Comparison of ENCODE assay signal across 7 mouse cellular contexts in genomic region chr5:3543629-3544479, GRCm38 (mm10). TPM values are rescaled to one million over a fixed set of nuclear protein-coding genes. Genes with fewer than 3 reads are reported as not detected.
DNase-seq lines count a peak whose midpoint lies in the region; ATAC-seq and TF ChIP-seq lines count a peak whose summit lies in the region.

Gene Fam133b, plus strand, starts transcription at chr5:3543833.

- peaks cover 13% of the 10 kb centered on the region for H3K4me1 ChIP-seq in embryonic facial prominence, embryonic 12.5 days
- peaks cover 10% of the 10 kb centered on the region for H3K4me1 ChIP-seq in heart, adult 2 months (ENCODE audit: control insufficient read depth, insufficient read depth, low read length)
- peaks cover 15% of the 10 kb centered on the region for H3K4me1 ChIP-seq in limb, embryonic 13.5 days
- H3K4me1 ChIP-seq in midbrain, embryonic 16.5 days (ENCODE audit: control insufficient read depth, insufficient read depth, low read length): peaks cover 14% of the 10 kb centered on the region

- WGBS in embryonic facial prominence, embryonic 12.5 days: under 1% methylated on average over 72 of the region's 80 CpGs
- under 1% methylated on average over 80 of the region's 80 CpGs for WGBS in heart, adult 2 months
- under 1% methylated on average over 80 of the region's 80 CpGs for WGBS in limb, embryonic 13.5 days
- WGBS in midbrain, embryonic 16.5 days: under 1% methylated on average over 73 of the region's 80 CpGs

- peak; percentile 99 for DNase-seq in adrenal gland, postnatal 25 days
- peak; percentile 94 to 99 for DNase-seq in heart, adult 2 months
- peak; percentile 92 to 97 for DNase-seq in kidney, adult 8-10 months
- DNase-seq in spleen, postnatal 10 days (ENCODE audit: low spot score in 2 of 2): peak; percentile 98 to 99

- peaks cover 6% of the 10 kb centered on the region; the same call in 1 of the 2 replicates for H3K36me3 ChIP-seq in embryonic facial prominence, embryonic 12.5 days
- peaks cover 8% of the 10 kb centered on the region for H3K36me3 ChIP-seq in heart, adult 2 months (ENCODE audit: control insufficient read depth, insufficient read depth, low read length)
- peaks cover 9% of the 10 kb centered on the region; the same call in 1 of the 2 replicates for H3K36me3 ChIP-seq in limb, embryonic 13.5 days
- H3K36me3 ChIP-seq in midbrain, embryonic 16.5 days (ENCODE audit: control insufficient read depth, insufficient read depth, low read length): no peaks in the 10 kb centered on the region

- peak within 1 kb of the TSS; percentile 90 for H3K9ac ChIP-seq in embryonic facial prominence, embryonic 12.5 days
- H3K9ac ChIP-seq in heart, adult 2 months (ENCODE audit: low read depth, low read length): peak within 1 kb of the TSS; percentile 98
- H3K9ac ChIP-seq in limb, embryonic 13.5 days: peak within 1 kb of the TSS; percentile 83
- H3K9ac ChIP-seq in midbrain, embryonic 16.5 days (ENCODE audit: low read depth, low read length): peak within 1 kb of the TSS; percentile 87

- no peaks in the 10 kb centered on the region for H3K27me3 ChIP-seq in embryonic facial prominence, embryonic 12.5 days
- H3K27me3 ChIP-seq in heart, adult 2 months (ENCODE audit: control insufficient read depth, insufficient read depth, low read length): no peaks in the 10 kb centered on the region
- no peaks in the 10 kb centered on the region for H3K27me3 ChIP-seq in limb, embryonic 13.5 days
- H3K27me3 ChIP-seq in midbrain, embryonic 16.5 days (ENCODE audit: control insufficient read depth, insufficient read depth, low read depth, low read length): no peaks in the 10 kb centered on the region

- peak within 1 kb of the TSS; percentile 60 for H3K4me2 ChIP-seq in embryonic facial prominence, embryonic 12.5 days (replicated peaks)
- H3K4me2 ChIP-seq in limb, embryonic 13.5 days (replicated peaks): peak within 1 kb of the TSS; percentile 75
- peak within 1 kb of the TSS; percentile 62 for H3K4me2 ChIP-seq in midbrain, embryonic 16.5 days (ENCODE audit: low read length)

- ATAC-seq in embryonic facial prominence, embryonic 12.5 days (ENCODE audit: insufficient number of reproducible peaks, insufficient read depth, low FRiP score, low TSS enrichment): peak; percentile 92
- ATAC-seq in limb, embryonic 13.5 days (ENCODE audit: low FRiP score, low read depth): peak; percentile 94
- ATAC-seq in midbrain, embryonic 16.5 days: peak; percentile 97

- no peak for TF ChIP-seq EP300 in heart, adult 2 months (IDR thresholded peaks at IDR 0.05; ENCODE audit: insufficient read depth, low read depth, low read length)

- peak within 1 kb of the TSS; percentile 89 for H3K4me3 ChIP-seq in embryonic facial prominence, embryonic 12.5 days
- H3K4me3 ChIP-seq in heart, adult 2 months: peak within 1 kb of the TSS; percentile 94
- H3K4me3 ChIP-seq in limb, embryonic 13.5 days: peak within 1 kb of the TSS; percentile 90
- H3K4me3 ChIP-seq in midbrain, embryonic 16.5 days (ENCODE audit: low read depth, low read length): peak within 1 kb of the TSS; percentile 92

- no peak; the same call in 1 of the 2 replicates for TF ChIP-seq CTCF in heart, adult 2 months (IDR thresholded peaks at IDR 0.05)

- intact Hi-C loops in heart, adult 2 months (cut with DNase I): loop anchor here (2.0 kb wide), 1 partner anchor 53 kb away; the partner anchor contains the start of genes Pex1 and Rbm48

- H3K9me3 ChIP-seq in embryonic facial prominence, embryonic 12.5 days: no peaks in the 10 kb centered on the region
- no peaks in the 10 kb centered on the region for H3K9me3 ChIP-seq in limb, embryonic 13.5 days
- no peaks in the 10 kb centered on the region for H3K9me3 ChIP-seq in midbrain, embryonic 16.5 days (replicated peaks; ENCODE audit: control insufficient read depth, low read length, poor library complexity, severe bottlenecking)

- TF ChIP-seq POLR2A in heart, adult 2 months (IDR thresholded peaks at IDR 0.05; ENCODE audit: insufficient read depth, low read depth, low read length): peak; percentile 57

- H3K79me2 ChIP-seq in heart, adult 2 months (replicated peaks; ENCODE audit: control insufficient read depth, insufficient read depth, low read length): peaks cover 10% of the 10 kb centered on the region

- peak within 1 kb of the TSS; percentile 91 for H3K27ac ChIP-seq in embryonic facial prominence, embryonic 12.5 days
- peak within 1 kb of the TSS; percentile 95 for H3K27ac ChIP-seq in heart, adult 2 months
- H3K27ac ChIP-seq in limb, embryonic 13.5 days: peak within 1 kb of the TSS; percentile 82
- peak within 1 kb of the TSS; percentile 87 for H3K27ac ChIP-seq in midbrain, embryonic 16.5 days (ENCODE audit: low read length)

RNA-seq across cellular contexts. Expression of gene Fam133b, which starts in this region (rescaled TPM):
- total RNA-seq in adrenal gland, postnatal 25 days (2021): 32.8 and 35.5 TPM in 2 replicates
- 39.3 and 39.4 TPM in 2 replicates for polyA plus RNA-seq in embryonic facial prominence, embryonic 12.5 days (2016; fragmentation: Nextera tagmentation; extraction: Ambion mirVana)
- total RNA-seq in heart, adult 2 months (2021): 10 to 100 TPM; 11.3 to 12.1 TPM
- 4.1 and 7.2 TPM in 2 replicates for polyA plus RNA-seq in heart, adult 2 months (2012; rRNA removed)
- 34.1 and 36.8 TPM in 2 replicates for polyA plus RNA-seq in limb, embryonic 13.5 days (2015; fragmentation: Nextera tagmentation; extraction: Ambion mirVana)
- polyA plus RNA-seq in midbrain, embryonic 16.5 days (2015; fragmentation: Nextera tagmentation; extraction: Ambion mirVana): 23.0 and 25.2 TPM in 2 replicates

Comparison
In these comparisons a context has a peak if more than half of its experiments do, and no peak if none do; other contexts are left out.
1. Peak in every context shown above with its lines: DNase-seq, ATAC-seq, H3K4me3 ChIP-seq and H3K27ac ChIP-seq.